Mouse (Mus musculus): ENCODE results near the gene Mpst.

DNA sequence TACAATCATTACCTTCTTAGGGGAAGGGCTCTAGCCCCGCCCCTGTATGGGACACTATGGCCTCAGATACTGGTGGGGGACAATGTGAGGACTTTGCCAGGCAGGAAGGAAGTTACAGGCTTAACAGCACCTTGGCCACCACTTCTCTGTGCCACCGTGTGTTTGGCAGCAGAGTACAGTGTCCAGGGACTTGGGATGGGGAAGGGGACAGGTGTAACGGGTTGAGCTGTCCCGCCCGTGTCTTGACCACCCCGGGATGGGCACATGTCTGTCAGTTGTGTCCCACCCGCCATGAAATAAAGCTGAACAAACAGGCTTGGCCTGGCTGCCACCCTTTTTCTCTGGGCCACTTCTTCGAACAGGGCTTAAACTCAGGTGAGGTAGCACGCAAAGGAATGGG lies 32.8 kb downstream of the Mpst start:
- no peak for TF ChIP-seq CTCF (IDR thresholded peaks at IDR 0.05; ENCODE audit: low read depth, low read length)
- TF ChIP-seq TAL1 (conservative IDR thresholded peaks at IDR 0.05; ENCODE audit: low read depth, low read length) = no peak
- TF ChIP-seq GATA2 (IDR thresholded peaks at IDR 0.05; ENCODE audit: borderline replicate concordance, low read depth, low read length) = no peak
